Mouse (Mus musculus) heart, postnatal 25 days (tissue): ENCODE data around the gene Skap2. TPM values are rescaled to one million over a fixed set of nuclear protein-coding genes. Genes with fewer than 3 reads are reported as not detected.
A peak's percentile ranks its signal among the peaks of the same experiment; 100 is the strongest.

ENCODE experiments used
- DNase-seq: peaks from one replicate; pipeline ENCODE4 v3.0.0; 2022; ENCODE audit warnings: low spot score
- intact Hi-C: fragments of 180-260 bp; cut with DNase I; formaldehyde crosslinking; loops from one replicate; pipeline ENCODE4 v1.15.1; 2025
- total RNA-seq, 2 experiments: library from RNA; stranded (reverse); gene quantifications; 2 replicates each; pipeline ENCODE4 v1.2.3; 2021

Skap2 gene
- total RNA-seq: 1 to 10 TPM; 6.9 to 7.8 TPM

- intact Hi-C loops: loop anchor here (5.0 to 10.0 kb wide), 2 partner anchors 140 to 1448 kb away; partner anchors contain the start of gene Cycs
These were observed at the start of gene Skap2 for GRCm38 (mm10) chr6:52012409-52013244. Gene Skap2, minus strand, starts transcription at chr6:52012549.

GRCm38 (mm10) chr6:52058899-52059448 is 46.6 kb upstream of the Skap2 start:
- intact Hi-C loops: no loop called here
- DNase-seq: no peak

More at GRCm38 (mm10) chr6:52012409-52013244, at the start of gene Skap2:
- DNase-seq: peak; percentile 99

DNA sequence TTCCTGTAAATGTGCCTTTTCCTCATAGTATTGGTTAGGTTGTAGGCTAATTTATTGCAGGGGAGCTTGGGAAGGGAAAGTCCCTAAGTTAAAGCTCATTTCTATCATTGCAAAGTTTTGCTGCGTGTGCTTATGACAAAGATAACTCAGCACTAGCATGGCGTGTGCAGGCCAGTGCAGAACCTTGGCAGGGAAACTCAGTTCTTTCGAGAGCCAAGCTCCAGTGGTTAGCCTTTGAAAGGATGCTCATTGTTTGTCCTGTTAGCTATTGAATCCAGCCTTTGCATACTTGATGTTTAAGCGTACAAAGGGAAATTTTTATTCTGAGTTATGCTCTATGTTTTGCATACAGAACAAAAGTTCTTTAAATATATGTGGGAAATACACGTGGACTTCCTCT is 45.8 kb upstream of the Skap2 start:
- no peak for DNase-seq
- intact Hi-C loops: no loop called here

- intact Hi-C loops: no loop called here
- no peak for DNase-seq
These were observed 41.5 kb upstream of the Skap2 start for GRCm38 (mm10) chr6:52053567-52054561.

GRCm38 (mm10) chr6:52050062-52050461 is 37.7 kb upstream of the Skap2 start:
- intact Hi-C loops: no loop called here
- no peak for DNase-seq

- intact Hi-C loops: no loop called here
- no peak for DNase-seq
These were observed 33.2 kb upstream of the Skap2 start for GRCm38 (mm10) chr6:52045517-52045916.

DNA sequence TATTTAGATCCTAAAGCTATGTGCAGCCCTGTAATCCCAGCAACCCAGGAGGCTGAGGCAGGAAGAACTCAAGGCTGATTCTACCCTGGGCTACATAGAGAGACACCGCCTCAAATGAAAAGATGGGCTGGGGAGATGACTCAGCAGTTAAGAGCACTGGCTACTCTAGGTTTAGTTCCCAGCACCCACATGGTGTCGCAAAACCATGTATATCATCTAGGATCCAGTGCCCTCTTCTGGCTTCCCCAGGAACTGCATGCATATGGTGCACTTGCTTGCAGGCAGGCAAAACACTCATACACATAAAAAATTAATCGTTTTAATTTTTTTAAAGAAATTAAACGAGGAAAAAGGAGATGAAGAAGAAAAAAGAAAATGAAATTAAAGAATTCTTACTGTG is 23.7 kb upstream of the Skap2 start:
- intact Hi-C loops: no loop called here

DNA sequence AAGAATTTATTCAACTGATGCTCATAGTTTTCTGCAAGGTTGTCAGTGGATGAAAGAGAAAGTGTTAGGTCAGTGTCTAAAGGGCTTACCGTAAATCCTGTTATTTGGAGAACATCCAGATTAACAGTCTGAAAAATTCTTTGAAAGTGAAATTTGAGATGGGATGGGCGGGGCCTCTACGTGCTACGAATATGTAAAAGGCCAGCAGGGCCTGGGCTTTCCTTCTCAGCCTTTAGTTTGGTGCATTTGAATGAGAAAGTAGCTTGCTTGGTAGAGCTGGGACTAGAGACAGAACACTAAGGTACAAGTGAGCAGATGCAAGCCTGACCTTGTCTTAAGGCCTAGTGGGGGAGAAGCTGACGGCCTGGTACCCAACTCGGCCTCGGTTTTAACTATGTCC is 18.8 kb upstream of the Skap2 start:
- intact Hi-C loops: no loop called here
- no peak for DNase-seq

More for the DNA sequence above, 23.7 kb upstream of the Skap2 start:
- no peak for DNase-seq

GRCm38 (mm10) chr6:52028131-52028530 is 15.8 kb upstream of the Skap2 start:
- intact Hi-C loops: no loop called here
- DNase-seq: no peak

GRCm38 (mm10) chr6:52027181-52027580 is 14.8 kb upstream of the Skap2 start:
- no peak for DNase-seq
- intact Hi-C loops: no loop called here

GRCm38 (mm10) chr6:52026281-52026680 is 13.9 kb upstream of the Skap2 start:
- intact Hi-C loops: no loop called here

DNA sequence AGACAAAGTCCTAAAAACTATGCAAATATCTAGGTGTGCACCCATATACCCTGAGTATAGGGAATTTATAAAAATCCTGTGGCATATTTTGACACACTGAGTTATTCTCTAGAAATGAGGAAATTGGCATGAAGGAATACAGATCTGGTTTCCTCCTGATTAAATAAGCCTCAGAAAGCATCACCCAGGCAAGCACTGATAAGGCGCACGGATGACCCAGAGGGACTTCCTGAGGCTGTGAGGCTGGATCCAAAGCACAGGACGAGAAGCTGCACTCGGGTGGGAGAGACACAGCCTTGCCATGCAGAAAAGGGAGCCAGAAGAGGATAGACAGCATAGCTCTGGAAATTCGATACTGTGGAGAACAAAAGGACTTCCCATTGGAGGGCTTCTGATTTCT is 12.4 kb upstream of the Skap2 start:
- DNase-seq: no peak
- intact Hi-C loops: no loop called here

More at GRCm38 (mm10) chr6:52026281-52026680, 13.9 kb upstream of the Skap2 start:
- no peak for DNase-seq

DNA sequence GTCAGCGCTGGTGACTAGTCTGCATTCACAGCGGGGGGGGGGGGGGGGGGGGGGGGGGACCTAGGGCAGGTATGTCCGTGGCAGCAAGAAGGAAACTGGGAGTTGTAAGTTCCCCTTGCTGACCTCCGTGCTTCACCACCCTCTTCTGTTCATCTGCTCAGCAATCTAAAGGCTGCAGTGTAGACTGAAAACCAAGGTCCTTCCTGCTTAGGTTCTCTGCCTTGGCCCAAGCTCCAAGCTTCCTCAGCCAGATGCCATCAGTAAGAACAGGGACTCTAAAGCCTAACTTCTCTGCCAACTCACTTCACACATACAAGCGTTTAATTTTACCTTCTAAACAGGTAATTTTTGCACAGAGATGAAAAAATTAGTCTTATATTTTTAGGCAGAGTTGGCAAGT is 10.0 kb upstream of the Skap2 start:
- intact Hi-C loops: no loop called here
- DNase-seq: no peak

GRCm38 (mm10) chr6:52020276-52020675 is 7.9 kb upstream of the Skap2 start:
- intact Hi-C loops: no loop called here
- DNase-seq: no peak

DNA sequence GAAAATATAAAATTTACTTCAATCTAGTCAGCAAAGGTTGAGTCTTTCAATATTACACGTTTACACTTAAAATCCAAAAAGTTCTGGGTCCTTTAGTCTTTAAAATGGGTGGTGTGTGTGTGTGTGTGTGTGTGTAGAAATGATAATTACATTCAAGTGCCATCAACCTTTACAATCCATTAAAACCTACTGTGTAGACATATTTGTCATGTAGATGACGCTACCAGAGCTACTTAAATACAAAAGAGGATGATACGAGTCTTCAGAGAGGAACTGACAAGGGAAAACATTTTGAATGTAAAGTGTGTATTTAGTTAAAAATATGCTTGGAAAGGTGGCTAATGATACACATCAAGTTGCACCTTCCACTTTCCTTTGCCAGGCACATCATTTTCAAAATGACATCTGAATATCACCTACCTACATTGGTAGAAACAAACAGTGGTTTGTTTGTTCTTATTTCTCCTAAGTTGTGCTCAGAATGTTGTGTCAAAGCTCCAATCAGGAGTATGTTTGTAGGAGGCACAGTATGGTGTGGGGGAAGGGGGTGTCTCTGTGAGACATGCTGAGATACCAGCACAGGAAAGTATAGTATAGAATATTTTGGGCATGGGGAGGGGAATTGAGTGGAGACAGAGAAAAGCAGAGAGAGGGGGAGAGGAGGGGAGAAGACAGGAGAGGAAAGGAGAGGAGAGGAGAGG is 1.0 kb upstream of the Skap2 start:
- no peak for DNase-seq
- intact Hi-C loops: loop anchor here (5.0 to 10.0 kb wide), 2 partner anchors 141 to 1449 kb away; partner anchors contain the start of gene Cycs

- intact Hi-C loops: loop anchor here (5.0 to 10.0 kb wide), 2 partner anchors 139 to 1447 kb away; partner anchors contain the start of gene Cycs
- no peak for DNase-seq
These were observed 565 bp downstream of the Skap2 start for GRCm38 (mm10) chr6:52011559-52012408.

- intact Hi-C loops: loop anchor here (5.0 kb wide), 1 partner anchor 827 kb away; no protein-coding TSS in a partner anchor
- DNase-seq: no peak
These were observed 3.0 kb downstream of the Skap2 start for GRCm38 (mm10) chr6:52009385-52009784.

- no peak for DNase-seq
- intact Hi-C loops: loop anchor here (5.0 kb wide), 1 partner anchor 826 kb away; no protein-coding TSS in a partner anchor
These were observed 3.6 kb downstream of the Skap2 start for GRCm38 (mm10) chr6:52008757-52009156.
